ENCODE assay signal across 9 mouse cellular contexts in genomic region chr7:101050724-101051550, GRCm38 (mm10). TPM values are rescaled to one million over a fixed set of nuclear protein-coding genes. Genes with fewer than 3 reads are reported as not detected.
DNase-seq lines count a peak whose midpoint lies in the region; ATAC-seq and TF ChIP-seq lines count a peak whose summit lies in the region.
"Had no signal": no experiment of that assay in that cellular context is flagged by ENCODE, and none has a peak within 500 bp of the region (broad histone marks: within the 10 kb centered on the region; RNA-seq: fewer than 3 reads in every experiment).

No protein-coding gene starts in this region.

- no peaks in the 10 kb centered on the region for H3K27me3 ChIP-seq in liver, embryonic 14.5 days (ENCODE audit: control insufficient read depth, insufficient read depth, low read length)
- no peaks in the 10 kb centered on the region for H3K27me3 ChIP-seq in liver, embryonic 11.5 days (replicated peaks; ENCODE audit: control insufficient read depth, insufficient read depth, low read length)
- H3K27me3 ChIP-seq in MEL (ENCODE audit: control insufficient read depth in 1 of 2, insufficient read depth in 2 of 2, low read length in 2 of 2) = no peaks in the 10 kb centered on the region; a peak in 1 of 4 replicates
- no peaks in the 10 kb centered on the region for H3K27me3 ChIP-seq in liver, embryonic 15.5 days

- 37% methylated on average over 13 of the region's 13 CpGs for WGBS in liver, embryonic 14.5 days (ENCODE audit: insufficient replicate concordance)
- WGBS in liver, embryonic 11.5 days = 48% methylated on average over 13 of the region's 13 CpGs
- WGBS in liver, embryonic 15.5 days (ENCODE audit: insufficient replicate concordance) = 34% methylated on average over 13 of the region's 13 CpGs

- no peak overlapping the region for H3K4me2 ChIP-seq in liver, embryonic 14.5 days (ENCODE audit: low read depth)
- no peak overlapping the region for H3K4me2 ChIP-seq in liver, embryonic 11.5 days
- no peak overlapping the region for H3K4me2 ChIP-seq in liver, embryonic 15.5 days

- 0 out of 4 replicates have a peak, but pooled peaks cover 0 to 2% of the 10 kb centered on the region in 2 experiments for H3K4me1 ChIP-seq in liver, embryonic 14.5 days (replicated peaks; ENCODE audit: control insufficient read depth in 2 of 2, insufficient read depth in 2 of 2, low read length in 1 of 2)
- H3K4me1 ChIP-seq in liver, embryonic 11.5 days (replicated peaks; ENCODE audit: control insufficient read depth, insufficient read depth, low read length) = no peaks in the 10 kb centered on the region; the same call in 1 of the 2 replicates
- peaks cover 0 to 6% of the 10 kb centered on the region in 2 experiments; a peak in 1 of 4 replicates for H3K4me1 ChIP-seq in MEL (ENCODE audit: control insufficient read depth in 1 of 2, insufficient read depth in 2 of 2, low read length in 2 of 2)
- peaks cover 18% of the 10 kb centered on the region for H3K4me1 ChIP-seq in bone marrow macrophage, adult 2 months (ENCODE audit: control insufficient read depth, insufficient read depth, low read length)
- H3K4me1 ChIP-seq in liver, embryonic 15.5 days (replicated peaks) = peaks cover 10% of the 10 kb centered on the region

- TF ChIP-seq RAD21 in MEL (IDR thresholded peaks at IDR 0.05; ENCODE audit: low read depth, low read length) = no peak

- no peak for TF ChIP-seq EP300 in liver, embryonic 14.5 days (IDR thresholded peaks at IDR 0.05; ENCODE audit: low read depth)
- 0 out of 4 replicates have a peak, but pooled peaks of 1 of the 2 experiments have one; percentile 6 for TF ChIP-seq EP300 in MEL (IDR thresholded peaks at IDR 0.05; ENCODE audit: low read depth in 1 of 2, low read length in 2 of 2)

- 0 out of 2 replicates have a peak, but pooled peaks have one; percentile 26 for ATAC-seq in liver, embryonic 14.5 days (ENCODE audit: insufficient read depth)
- ATAC-seq in liver, embryonic 11.5 days (replicated peaks; ENCODE audit: low FRiP score) = no peak
- 0 out of 2 replicates have a peak, but pooled peaks have one; percentile 22 for ATAC-seq in liver, embryonic 15.5 days (ENCODE audit: insufficient read depth)

- TF ChIP-seq CTCF in liver, embryonic 14.5 days (IDR thresholded peaks at IDR 0.05; ENCODE audit: low read depth) = no peak
- no peak for TF ChIP-seq CTCF in MEL (IDR thresholded peaks at IDR 0.05 in 2 of 3, conservative IDR thresholded peaks at IDR 0.05 in 1 of 3; ENCODE audit: control insufficient read depth in 1 of 3, insufficient read depth in 1 of 3, low read depth in 2 of 3, low read length in 3 of 3, poor library complexity in 1 of 3, severe bottlenecking in 1 of 3)
- no peak for TF ChIP-seq CTCF in bone marrow macrophage, adult 2 months (IDR thresholded peaks at IDR 0.05; ENCODE audit: low read depth, low read length)

- no peak for TF ChIP-seq POLR2A in MEL (IDR thresholded peaks at IDR 0.05; ENCODE audit: control insufficient read depth in 1 of 2, insufficient read depth in 1 of 2, low read depth in 1 of 2, low read length in 2 of 2, poor library complexity in 1 of 2)
- TF ChIP-seq POLR2A in bone marrow macrophage, adult 2 months (IDR thresholded peaks at IDR 0.05; ENCODE audit: borderline replicate concordance, low read depth, low read length) = no peak

- no peaks in the 10 kb centered on the region for H3K9me3 ChIP-seq in liver, embryonic 14.5 days (ENCODE audit: control insufficient read depth, low read length)
- no peaks in the 10 kb centered on the region for H3K9me3 ChIP-seq in liver, embryonic 11.5 days (ENCODE audit: control insufficient read depth, low read length)
- no peaks in the 10 kb centered on the region for H3K9me3 ChIP-seq in MEL (replicated peaks; ENCODE audit: insufficient read depth, low read length)
- H3K9me3 ChIP-seq in liver, embryonic 15.5 days (replicated peaks) = no peaks in the 10 kb centered on the region

- no peaks in the 10 kb centered on the region for H3K79me2 ChIP-seq in MEL (ENCODE audit: control insufficient read depth, insufficient read depth, low read length, poor library complexity)

- no peaks in the 10 kb centered on the region for H3K36me3 ChIP-seq in liver, embryonic 14.5 days (replicated peaks; ENCODE audit: control insufficient read depth, insufficient read depth, low read depth)
- no peaks in the 10 kb centered on the region for H3K36me3 ChIP-seq in liver, embryonic 11.5 days (ENCODE audit: control insufficient read depth, insufficient read depth, low read length)
- H3K36me3 ChIP-seq in MEL (ENCODE audit: control insufficient read depth in 1 of 2, insufficient read depth in 2 of 2, low read length in 2 of 2) = peaks cover 0 to 3% of the 10 kb centered on the region in 2 experiments; a peak in 1 of 4 replicates
- no peaks in the 10 kb centered on the region for H3K36me3 ChIP-seq in liver, embryonic 15.5 days (replicated peaks)

- DNase-seq in liver, embryonic 14.5 days (ENCODE audit: low read depth in 3 of 3, low spot score in 3 of 3) = no peak
- no peak for DNase-seq in liver, embryonic 11.5 days (ENCODE audit: low spot score)
- DNase-seq in MEL (ENCODE audit: low read depth, low spot score) = peak; percentile 51
- no peak for DNase-seq in frontal cortex, postnatal 10 days (ENCODE audit: low spot score in 2 of 2)
- DNase-seq in cerebellum, adult 9-11 months = no peak
- no peak for DNase-seq in cerebellum, adult 11-12 months

- no peak overlapping the region for H3K27ac ChIP-seq in liver, embryonic 14.5 days
- no peak overlapping the region for H3K27ac ChIP-seq in liver, embryonic 11.5 days (ENCODE audit: low read depth, low read length)
- H3K27ac ChIP-seq in MEL (ENCODE audit: control insufficient read depth, low read depth, low read length) = no peak overlapping the region
- H3K27ac ChIP-seq in bone marrow macrophage, adult 2 months (ENCODE audit: insufficient read depth, low read depth, low read length) = peak overlapping the region; percentile 84
- 0 out of 2 replicates have a peak overlapping the region, but pooled peaks have one; percentile 14 for H3K27ac ChIP-seq in liver, embryonic 15.5 days (replicated peaks)

- H3K9ac ChIP-seq in liver, embryonic 14.5 days (replicated peaks) = no peak overlapping the region
- H3K9ac ChIP-seq in liver, embryonic 11.5 days (ENCODE audit: low read depth, low read length) = no peak overlapping the region
- H3K9ac ChIP-seq in MEL (ENCODE audit: control insufficient read depth, low read depth, low read length, poor library complexity, severe bottlenecking) = no peak overlapping the region
- no peak overlapping the region for H3K9ac ChIP-seq in liver, embryonic 15.5 days

- no peak overlapping the region for H3K4me3 ChIP-seq in liver, embryonic 14.5 days (ENCODE audit: insufficient read depth in 1 of 2, low read depth in 2 of 2, low read length in 2 of 2)
- H3K4me3 ChIP-seq in liver, embryonic 11.5 days (ENCODE audit: low read depth, low read length) = no peak overlapping the region
- H3K4me3 ChIP-seq in MEL (ENCODE audit: control insufficient read depth in 1 of 2, insufficient read depth in 1 of 2, low read depth in 2 of 2, low read length in 2 of 2) = no peak overlapping the region
- H3K4me3 ChIP-seq in bone marrow macrophage, adult 2 months (ENCODE audit: insufficient read depth, low read length) = no peak overlapping the region
- no peak overlapping the region for H3K4me3 ChIP-seq in liver, embryonic 15.5 days (replicated peaks)
- H3K4me3 ChIP-seq: myocyte had no signal

TF ChIP-seq in MEL, 35 proteins besides CTCF, POLR2A, EP300 and RAD21:
- TF ChIP-seq ELF1 (IDR thresholded peaks at IDR 0.05; ENCODE audit: low read depth, low read length) (0 out of 2 replicates have a peak, but pooled peaks have one; percentile 10), ETS1 (IDR thresholded peaks at IDR 0.05; ENCODE audit: low read depth, low read length) (no peak), TAL1 (IDR thresholded peaks at IDR 0.05; ENCODE audit: low read length) (no peak), ZMIZ1 (IDR thresholded peaks at IDR 0.05; ENCODE audit: low read depth, low read length) (no peak), MAZ (IDR thresholded peaks at IDR 0.05; ENCODE audit: low read depth, low read length) (no peak), ZKSCAN1 (IDR thresholded peaks at IDR 0.05; ENCODE audit: low read depth, low read length) (peak; percentile 99), BHLHE40 (IDR thresholded peaks at IDR 0.05; ENCODE audit: borderline replicate concordance, low read depth, low read length) (no peak), MEF2A (IDR thresholded peaks at IDR 0.05; ENCODE audit: extremely low read depth, insufficient replicate concordance, low read depth, low read length, poor library complexity, severe bottlenecking) (no peak), KAT2A (conservative IDR thresholded peaks at IDR 0.05; ENCODE audit: low read depth, low read length) (no peak)

RNA-seq across cellular contexts. Expression of gene P2ry2, which starts 38.3 kb away (rescaled TPM):
- 0.47 and 0.53 TPM in 2 replicates for polyA plus RNA-seq in liver, embryonic 14.5 days (2012; rRNA removed)
- 0.33 and 0.67 TPM in 2 replicates for polyA plus RNA-seq in liver, embryonic 14.5 days (2014; fragmentation: Nextera tagmentation; extraction: Ambion mirVana)
- polyA plus RNA-seq in liver, embryonic 11.5 days (2014; fragmentation: Nextera tagmentation; extraction: Ambion mirVana) = 1.6 and 2.2 TPM in 2 replicates
- 0.10 and 0.23 TPM in 2 replicates for total RNA-seq in MEL (2012; rRNA removed)
- under 1 TPM in 1 of 2 experiments, not detected in 1; 0.86 TPM for polyA plus RNA-seq in MEL (2012; ENCODE audit: insufficient read depth in 1 of 2, insufficient read length in 2 of 2, low read depth in 1 of 2, low replicate concordance in 2 of 2, missing spikeins in 1 of 2)
- 4.8 and 5.2 TPM in 2 replicates for polyA plus RNA-seq in bone marrow macrophage, adult 2 months (2012; ENCODE audit: insufficient read depth, insufficient read length, missing spikeins)
- polyA plus RNA-seq in liver, embryonic 15.5 days (2015; fragmentation: Nextera tagmentation; extraction: Ambion mirVana) = 1.5 and 2.1 TPM in 2 replicates

RNA-seq across cellular contexts. Expression of gene Fchsd2, which starts 41.7 kb away (rescaled TPM):
- polyA plus RNA-seq in liver, embryonic 14.5 days (2012; rRNA removed) = 2.4 and 3.3 TPM in 2 replicates
- polyA plus RNA-seq in liver, embryonic 14.5 days (2014; fragmentation: Nextera tagmentation; extraction: Ambion mirVana) = 3.1 and 3.4 TPM in 2 replicates
- 14.2 and 14.4 TPM in 2 replicates for polyA plus RNA-seq in liver, embryonic 11.5 days (2014; fragmentation: Nextera tagmentation; extraction: Ambion mirVana)
- 3.8 and 3.9 TPM in 2 replicates for total RNA-seq in MEL (2012; rRNA removed)
- 1 to 10 TPM in 1 of 2 experiments, not detected in 1; 6.3 TPM for polyA plus RNA-seq in MEL (2012; ENCODE audit: insufficient read depth in 1 of 2, insufficient read length in 2 of 2, low read depth in 1 of 2, low replicate concordance in 2 of 2, missing spikeins in 1 of 2)
- polyA plus RNA-seq in bone marrow macrophage, adult 2 months (2012; ENCODE audit: insufficient read depth, insufficient read length, missing spikeins) = 51.2 and 53.0 TPM in 2 replicates
- polyA plus RNA-seq in liver, embryonic 15.5 days (2015; fragmentation: Nextera tagmentation; extraction: Ambion mirVana) = 4.5 and 4.9 TPM in 2 replicates

Comparison
In these comparisons a context has a peak if more than half of its experiments do, and no peak if none do; other contexts are left out.
1. H3K27ac ChIP-seq: peak in bone marrow macrophage, adult 2 months (single experiment) and liver, embryonic 15.5 days (single experiment); none in liver, embryonic 14.5 days (single experiment), liver, embryonic 11.5 days (single experiment) and MEL (single experiment).